Mouse (Mus musculus) limb, embryonic 14.5 days (tissue): ENCODE measurements around the gene Mast4. TPM values are rescaled to one million over a fixed set of nuclear protein-coding genes. Genes with fewer than 3 reads are reported as not detected.

Experiments used
- ATAC-seq: fragments of 200-750 bp; cut with Nextera tagmentation; 2 replicates; pipeline ENCODE4 v1.8.0; 2017; ENCODE audit warnings: low read depth, moderate number of reproducible peaks, moderate TSS enrichment; ENCODE audit not compliant: low FRiP score
- DNase-seq: peaks from one replicate; pipeline ENCODE4 v3.0.0-alpha.2; 2015; ENCODE audit warnings: low spot score
- H3K27ac ChIP-seq: fragments of 300-500 bp; sonication (generic); replicated peaks from 2 replicates; pipeline ENCODE4 v1.5.1; 2014; ENCODE audit warnings: low read depth, mild to moderate bottlenecking, low read length, moderate library complexity, mixed read lengths
- H3K27me3 ChIP-seq: fragments of 300-500 bp; sonication (generic); 2 replicates; pipeline ENCODE4 v1.6.1; 2014; ENCODE audit warnings: low read length, mixed read lengths; ENCODE audit not compliant: control insufficient read depth, insufficient read depth
- H3K36me3 ChIP-seq: fragments of 300-500 bp; sonication (generic); 2 replicates; pipeline ENCODE4 v1.6.1; 2014; ENCODE audit warnings: mild to moderate bottlenecking, low read length, moderate library complexity, mixed read lengths; ENCODE audit not compliant: control insufficient read depth, insufficient read depth
- H3K4me1 ChIP-seq: fragments of 300-500 bp; sonication (generic); 2 replicates; pipeline ENCODE4 v1.6.1; 2014; ENCODE audit warnings: antibody characterized with exemption, low read length, mixed read lengths; ENCODE audit not compliant: control insufficient read depth, insufficient read depth
- H3K4me2 ChIP-seq: fragments of 300-500 bp; sonication (generic); replicated peaks from 2 replicates; pipeline ENCODE4 v1.6.1; 2014; ENCODE audit warnings: low read depth, mild to moderate bottlenecking, low read length, moderate library complexity; ENCODE audit not compliant: severe bottlenecking
- H3K4me3 ChIP-seq: fragments of 300-500 bp; sonication (generic); replicated peaks from 2 replicates; pipeline ENCODE4 v1.5.1; 2014; ENCODE audit warnings: low read length
- H3K9ac ChIP-seq: fragments of 300-500 bp; sonication (generic); 2 replicates; pipeline ENCODE4 v1.6.1; 2014; ENCODE audit warnings: mild to moderate bottlenecking, low read depth, low read length, moderate library complexity; ENCODE audit not compliant: severe bottlenecking
- H3K9me3 ChIP-seq: fragments of 300-500 bp; sonication (generic); 2 replicates; pipeline ENCODE4 v1.6.1; 2016; ENCODE audit warnings: low read length; ENCODE audit not compliant: control insufficient read depth
- POLR2A ChIP-seq: fragments of 200-500 bp; IDR thresholded peaks from 2 replicates; pipeline ENCODE4 v1.8.0; 2012; ENCODE audit warnings: inconsistent platforms, mild to moderate bottlenecking, moderate library complexity, borderline replicate concordance; ENCODE audit not compliant: insufficient read depth, insufficient read length; ENCODE audit errors: extremely low read depth
- WGBS: fragments of 180-500 bp; shearing (Covaris S2); extraction: QIAGEN DNeasy Blood & Tissue Kit; methylation state at CpG from one replicate; pipeline ENCODE4 v1.1.7; 2014; 5-methylcytosine and 5-hydroxymethylcytosine counted together
- polyA plus RNA-seq, 2 experiments: library from polyadenylated mRNA; depleted of rRNA in 1 of 2; stranded (reverse) in 1 of 2; unstranded in 1 of 2; fragments of >200 nt; fragmentation: Nextera tagmentation in 1 of 2; extraction: Ambion mirVana in 1 of 2; gene quantifications; 2 replicates each; pipeline versions ENCODE4 v1.2.1 to v1.2.3; 2012 to 2014

Gene Mast4
- polyA plus RNA-seq, 2 experiments = 12.5 to 25.2 TPM

- Histone ChIP-seq H3K4me2 (no peak overlapping the region), H3K36me3 (no peaks in the 10 kb centered on the region), H3K4me1 (no peaks in the 10 kb centered on the region), H3K4me3 (no peak overlapping the region), H3K27me3 (no peaks in the 10 kb centered on the region), H3K9me3 (no peaks in the 10 kb centered on the region), H3K9ac (no peak overlapping the region), H3K27ac (no peak overlapping the region)
- no peak for ATAC-seq
- no peak for DNase-seq
- 72% methylated on average over 3 of the region's 3 CpGs for WGBS
- no peak for TF ChIP-seq POLR2A
Observed at GRCm38 (mm10) chr13:102728035-102728434, 606.3 kb downstream of the Mast4 start.

- Histone ChIP-seq H3K27ac (no peak overlapping the region), H3K36me3 (no peaks in the 10 kb centered on the region), H3K9ac (no peak overlapping the region), H3K4me1 (no peaks in the 10 kb centered on the region), H3K4me2 (no peak overlapping the region), H3K27me3 (no peaks in the 10 kb centered on the region), H3K9me3 (no peaks in the 10 kb centered on the region), H3K4me3 (no peak overlapping the region)
- DNase-seq (no peak), ATAC-seq (no peak)
- no peak for TF ChIP-seq POLR2A
- 83% methylated on average over 1 of the region's 1 CpGs for WGBS
Observed at GRCm38 (mm10) chr13:102726876-102727275, 607.4 kb downstream of the Mast4 start.

GRCm38 (mm10) chr13:102725906-102726305, 608.4 kb downstream of the Mast4 start:
- H3K4me2 ChIP-seq = no peak overlapping the region
- DNase-seq (no peak), ATAC-seq (no peak)
- H3K36me3 ChIP-seq = no peaks in the 10 kb centered on the region
- no peak overlapping the region for H3K4me3 ChIP-seq
- no peak for TF ChIP-seq POLR2A
- H3K27ac ChIP-seq = no peak overlapping the region
- no peaks in the 10 kb centered on the region for H3K9me3 ChIP-seq
- no peaks in the 10 kb centered on the region for H3K27me3 ChIP-seq
- WGBS = 68% methylated on average over 2 of the region's 2 CpGs
- H3K9ac ChIP-seq = no peak overlapping the region
- no peaks in the 10 kb centered on the region for H3K4me1 ChIP-seq

GRCm38 (mm10) chr13:102725416-102725815, 608.9 kb downstream of the Mast4 start:
- Histone ChIP-seq H3K4me2 (no peak overlapping the region), H3K36me3 (no peaks in the 10 kb centered on the region), H3K9ac (no peak overlapping the region), H3K4me1 (no peaks in the 10 kb centered on the region), H3K9me3 (no peaks in the 10 kb centered on the region), H3K27me3 (no peaks in the 10 kb centered on the region), H3K27ac (no peak overlapping the region), H3K4me3 (no peak overlapping the region)
- no peak for TF ChIP-seq POLR2A
- no peak for ATAC-seq
- DNase-seq = peak; percentile 24

- 74% methylated on average over 1 of the region's 1 CpGs for WGBS
- Histone ChIP-seq H3K27ac (no peak overlapping the region), H3K9ac (no peak overlapping the region), H3K4me3 (no peak overlapping the region), H3K9me3 (no peaks in the 10 kb centered on the region), H3K4me2 (no peak overlapping the region), H3K27me3 (no peaks in the 10 kb centered on the region), H3K36me3 (no peaks in the 10 kb centered on the region), H3K4me1 (no peaks in the 10 kb centered on the region)
- TF ChIP-seq POLR2A = no peak
- no peak for DNase-seq
- no peak for ATAC-seq
Observed at GRCm38 (mm10) chr13:102716973-102717372, 617.3 kb downstream of the Mast4 start.

GRCm38 (mm10) chr13:102700744-102701143, 633.6 kb downstream of the Mast4 start:
- no peak overlapping the region for H3K4me3 ChIP-seq
- no peak for TF ChIP-seq POLR2A
- H3K9me3 ChIP-seq = no peaks in the 10 kb centered on the region
- no peaks in the 10 kb centered on the region for H3K27me3 ChIP-seq
- no peak overlapping the region for H3K27ac ChIP-seq
- WGBS = 93% methylated on average over 3 of the region's 3 CpGs
- no peak overlapping the region for H3K9ac ChIP-seq
- ATAC-seq = no peak
- H3K4me1 ChIP-seq = peaks cover 4% of the 10 kb centered on the region; the same call in 1 of the 2 replicates
- DNase-seq = no peak
- no peak overlapping the region for H3K4me2 ChIP-seq
- H3K36me3 ChIP-seq = no peaks in the 10 kb centered on the region
